In genomic region chr9:65019146-65019545, GRCm38 (mm10) we compare ENCODE assay signal across 9 mouse cellular contexts. TPM values are rescaled to one million over a fixed set of nuclear protein-coding genes. Genes with fewer than 3 reads are reported as not detected.
DNase-seq lines count a peak whose midpoint lies in the region; ATAC-seq and TF ChIP-seq lines count a peak whose summit lies in the region.
"Had no signal": no experiment of that assay in that cellular context is flagged by ENCODE, and none has a peak within 500 bp of the region (broad histone marks: within the 10 kb centered on the region; RNA-seq: fewer than 3 reads in every experiment).

No protein-coding gene starts in this region.

- intact Hi-C loops in heart, adult 2 months (cut with DNase I), result no loop called here

- no peak for ATAC-seq in hindbrain, embryonic 16.5 days

- TF ChIP-seq RAD21 in MEL (IDR thresholded peaks at IDR 0.05; ENCODE audit: low read depth, low read length), result no peak

- DNase-seq in heart, adult 11 months, result peak; percentile 66
- no peak for DNase-seq in heart, adult 2 months
- DNase-seq in MEL (ENCODE audit: low read depth, low spot score), result no peak
- peak; percentile 59 for DNase-seq in lung, postnatal 25 days (ENCODE audit: low spot score)
- DNase-seq in kidney, adult 8-10 months, result no peak
- no peak for DNase-seq in right cerebral cortex, postnatal 36 days (ENCODE audit: low spot score in 2 of 2)
- DNase-seq in thymus, postnatal 25 days, result no peak
- DNase-seq: gastrocnemius, postnatal 25 days had no signal

- H3K27me3 ChIP-seq in heart, adult 2 months (ENCODE audit: control insufficient read depth, insufficient read depth, low read length), result no peaks in the 10 kb centered on the region
- no peaks in the 10 kb centered on the region for H3K27me3 ChIP-seq in MEL (ENCODE audit: control insufficient read depth in 1 of 2, insufficient read depth in 2 of 2, low read length in 2 of 2)
- no peaks in the 10 kb centered on the region for H3K27me3 ChIP-seq in hindbrain, embryonic 16.5 days (replicated peaks; ENCODE audit: control insufficient read depth, insufficient read depth, low read length)

- no peak overlapping the region for H3K9ac ChIP-seq in heart, adult 2 months (ENCODE audit: low read depth, low read length)
- H3K9ac ChIP-seq in MEL (ENCODE audit: control insufficient read depth, low read depth, low read length, poor library complexity, severe bottlenecking), result peak overlapping the region; percentile 21; the same call in 1 of the 2 replicates
- no peak overlapping the region for H3K9ac ChIP-seq in hindbrain, embryonic 16.5 days (ENCODE audit: low read depth, low read length)

- WGBS in heart, adult 2 months, result 59% methylated on average over 3 of the region's 3 CpGs
- 56% methylated on average over 3 of the region's 3 CpGs for WGBS in hindbrain, embryonic 16.5 days

- H3K79me2 ChIP-seq in heart, adult 2 months (replicated peaks; ENCODE audit: control insufficient read depth, insufficient read depth, low read length), result peaks cover 8% of the 10 kb centered on the region
- H3K79me2 ChIP-seq in MEL (ENCODE audit: control insufficient read depth, insufficient read depth, low read length, poor library complexity), result peaks cover 53% of the 10 kb centered on the region

- TF ChIP-seq CTCF in heart, adult 2 months (IDR thresholded peaks at IDR 0.05), result no peak
- no peak for TF ChIP-seq CTCF in MEL (IDR thresholded peaks at IDR 0.05 in 2 of 3, conservative IDR thresholded peaks at IDR 0.05 in 1 of 3; ENCODE audit: control insufficient read depth in 1 of 3, insufficient read depth in 1 of 3, low read depth in 2 of 3, low read length in 3 of 3, poor library complexity in 1 of 3, severe bottlenecking in 1 of 3)

- H3K4me3 ChIP-seq in heart, adult 2 months, result no peak overlapping the region
- H3K4me3 ChIP-seq in MEL (ENCODE audit: control insufficient read depth in 1 of 2, insufficient read depth in 1 of 2, low read depth in 2 of 2, low read length in 2 of 2), result peak overlapping the region; percentile 6 to 76; a peak in 3 of 4 replicates
- no peak overlapping the region for H3K4me3 ChIP-seq in hindbrain, embryonic 16.5 days (ENCODE audit: low read length)

- no peak for TF ChIP-seq EP300 in heart, adult 2 months (IDR thresholded peaks at IDR 0.05; ENCODE audit: insufficient read depth, low read depth, low read length)
- TF ChIP-seq EP300 in MEL (IDR thresholded peaks at IDR 0.05; ENCODE audit: low read depth in 1 of 2, low read length in 2 of 2), result no peak

- H3K27ac ChIP-seq in heart, adult 2 months, result no peak overlapping the region
- peak overlapping the region; percentile 67 for H3K27ac ChIP-seq in MEL (ENCODE audit: control insufficient read depth, low read depth, low read length)
- no peak overlapping the region for H3K27ac ChIP-seq in hindbrain, embryonic 16.5 days (ENCODE audit: low read depth, low read length)

- no peaks in the 10 kb centered on the region for H3K9me3 ChIP-seq in MEL (replicated peaks; ENCODE audit: insufficient read depth, low read length)
- H3K9me3 ChIP-seq in hindbrain, embryonic 16.5 days (ENCODE audit: control insufficient read depth, low read length), result no peaks in the 10 kb centered on the region

- peak overlapping the region; percentile 70 for H3K4me2 ChIP-seq in hindbrain, embryonic 16.5 days (ENCODE audit: low read length)

- H3K36me3 ChIP-seq in heart, adult 2 months (ENCODE audit: control insufficient read depth, insufficient read depth, low read length), result peaks cover 2% of the 10 kb centered on the region; the same call in 1 of the 2 replicates
- H3K36me3 ChIP-seq in MEL (ENCODE audit: control insufficient read depth in 1 of 2, insufficient read depth in 2 of 2, low read length in 2 of 2), result peaks cover 0 to 52% of the 10 kb centered on the region in 2 experiments; a peak in 2 of 4 replicates
- H3K36me3 ChIP-seq in hindbrain, embryonic 16.5 days (ENCODE audit: control insufficient read depth, insufficient read depth, low read length), result no peaks in the 10 kb centered on the region

- peaks cover 13% of the 10 kb centered on the region for H3K4me1 ChIP-seq in heart, adult 2 months (ENCODE audit: control insufficient read depth, insufficient read depth, low read length)
- peaks cover 26 to 45% of the 10 kb centered on the region in 2 experiments for H3K4me1 ChIP-seq in MEL (ENCODE audit: control insufficient read depth in 1 of 2, insufficient read depth in 2 of 2, low read length in 2 of 2)
- peaks cover 45% of the 10 kb centered on the region for H3K4me1 ChIP-seq in hindbrain, embryonic 16.5 days (ENCODE audit: control insufficient read depth, insufficient read depth, low read depth, low read length)

- no peak for TF ChIP-seq POLR2A in heart, adult 2 months (IDR thresholded peaks at IDR 0.05; ENCODE audit: insufficient read depth, low read depth, low read length)
- no peak for TF ChIP-seq POLR2A in MEL (IDR thresholded peaks at IDR 0.05; ENCODE audit: control insufficient read depth in 1 of 2, insufficient read depth in 1 of 2, low read depth in 1 of 2, low read length in 2 of 2, poor library complexity in 1 of 2)

TF ChIP-seq in MEL, 35 proteins besides CTCF, POLR2A, EP300 and RAD21:
- TF ChIP-seq MAZ (IDR thresholded peaks at IDR 0.05; ENCODE audit: low read depth, low read length), result no peak
- TF ChIP-seq SIN3A (IDR thresholded peaks at IDR 0.05; ENCODE audit: low read length), result no peak
- TF ChIP-seq NELFE (IDR thresholded peaks at IDR 0.05; ENCODE audit: low read depth, low read length), result no peak
- TF ChIP-seq ZNF384 (IDR thresholded peaks at IDR 0.05; ENCODE audit: low read depth, low read length), result no peak
- no peak for TF ChIP-seq MYB (IDR thresholded peaks at IDR 0.05; ENCODE audit: low read depth, low read length)
- TF ChIP-seq ZC3H11A (IDR thresholded peaks at IDR 0.05; ENCODE audit: low read depth, low read length), result no peak
- TF ChIP-seq POLR2AphosphoS5 (IDR thresholded peaks at IDR 0.05; ENCODE audit: borderline replicate concordance, low read depth, low read length), result no peak
- TF ChIP-seq HCFC1 (IDR thresholded peaks at IDR 0.05; ENCODE audit: low read depth, low read length), result no peak
- no peak for TF ChIP-seq MYC (IDR thresholded peaks at IDR 0.05; ENCODE audit: low read depth, low read length)
- TF ChIP-seq E2F4 (IDR thresholded peaks at IDR 0.05; ENCODE audit: borderline replicate concordance, low read depth, low read length), result no peak
- no peak for TF ChIP-seq ELF1 (IDR thresholded peaks at IDR 0.05; ENCODE audit: low read depth, low read length)
- no peak for TF ChIP-seq UBTF (IDR thresholded peaks at IDR 0.05; ENCODE audit: borderline replicate concordance, insufficient read depth, low read depth, low read length)
- TF ChIP-seq TCF12 (IDR thresholded peaks at IDR 0.05; ENCODE audit: low read depth, low read length), result no peak
- no peak for TF ChIP-seq JUND (IDR thresholded peaks at IDR 0.05; ENCODE audit: low read depth, low read length)
- TF ChIP-seq CHD1 (IDR thresholded peaks at IDR 0.05; ENCODE audit: low read depth, low read length), result no peak
- no peak for TF ChIP-seq POLR2AphosphoS2 (IDR thresholded peaks at IDR 0.05; ENCODE audit: low read length)

RNA-seq across cellular contexts. Expression of gene Hacd3, which starts 2.3 kb away (rescaled TPM):
- total RNA-seq in heart, adult 2 months (2021), result 10 to 100 TPM; 17.6 to 18.9 TPM
- 11.2 and 18.2 TPM in 2 replicates for polyA plus RNA-seq in heart, adult 2 months (2012; rRNA removed)
- total RNA-seq in MEL (2012; rRNA removed), result 47.7 and 57.9 TPM in 2 replicates
- polyA plus RNA-seq in MEL (2012; ENCODE audit: insufficient read depth in 1 of 2, insufficient read length in 2 of 2, low read depth in 1 of 2, low replicate concordance in 2 of 2, missing spikeins in 1 of 2), result 100 to 1,000 TPM in 1 of 2 experiments, 10 to 100 TPM in 1; 47.3 to 340 TPM
- 247 and 254 TPM in 2 replicates for polyA plus RNA-seq in hindbrain, embryonic 16.5 days (2015; fragmentation: Nextera tagmentation; extraction: Ambion mirVana)

RNA-seq across cellular contexts. Expression of gene Dpp8, which starts 13.1 kb away (rescaled TPM):
- 10 to 100 TPM; 56.6 to 61.0 TPM for total RNA-seq in heart, adult 2 months (2021)
- 42.2 and 83.2 TPM in 2 replicates for polyA plus RNA-seq in heart, adult 2 months (2012; rRNA removed)
- 42.5 and 51.8 TPM in 2 replicates for total RNA-seq in MEL (2012; rRNA removed)
- 10 to 100 TPM in 1 of 2 experiments, not detected in 1; 62.1 TPM for polyA plus RNA-seq in MEL (2012; ENCODE audit: insufficient read depth in 1 of 2, insufficient read length in 2 of 2, low read depth in 1 of 2, low replicate concordance in 2 of 2, missing spikeins in 1 of 2)
- polyA plus RNA-seq in hindbrain, embryonic 16.5 days (2015; fragmentation: Nextera tagmentation; extraction: Ambion mirVana), result 33.1 and 37.7 TPM in 2 replicates

RNA-seq across cellular contexts. Expression of gene Ints14, which starts 58.4 kb away (rescaled TPM):
- total RNA-seq in heart, adult 2 months (2021), result 10 to 100 TPM; 14.0 to 15.3 TPM
- polyA plus RNA-seq in heart, adult 2 months (2012; rRNA removed), result 11.0 and 20.5 TPM in 2 replicates
- total RNA-seq in MEL (2012; rRNA removed), result 35.9 and 37.9 TPM in 2 replicates
- polyA plus RNA-seq in MEL (2012; ENCODE audit: insufficient read depth in 1 of 2, insufficient read length in 2 of 2, low read depth in 1 of 2, low replicate concordance in 2 of 2, missing spikeins in 1 of 2), result 10 to 100 TPM in 1 of 2 experiments, not detected in 1; 54.1 TPM
- polyA plus RNA-seq in hindbrain, embryonic 16.5 days (2015; fragmentation: Nextera tagmentation; extraction: Ambion mirVana), result 32.1 and 37.1 TPM in 2 replicates

Comparison
In these comparisons a context has a peak if more than half of its experiments do, and no peak if none do; other contexts are left out.
1. DNase-seq: peak in heart, adult 11 months (single experiment) and lung, postnatal 25 days (single experiment); none in heart, adult 2 months (0 of 2), MEL (single experiment), kidney, adult 8-10 months (0 of 2), right cerebral cortex, postnatal 36 days (0 of 2) and thymus, postnatal 25 days (single experiment).
2. H3K4me3 ChIP-seq: peak in MEL (2 of 2); none in heart, adult 2 months (single experiment) and hindbrain, embryonic 16.5 days (single experiment).